Mouse (Mus musculus) kidney, postnatal 4 days (tissue): ENCODE measurements around the gene Grb2.

Experiments
- DNase-seq, 2 experiments: peaks; one replicate each; pipeline ENCODE4 v3.0.0; 2021; ENCODE audit warnings: mixed read lengths in 2 of 2

The Grb2 gene

DNA sequence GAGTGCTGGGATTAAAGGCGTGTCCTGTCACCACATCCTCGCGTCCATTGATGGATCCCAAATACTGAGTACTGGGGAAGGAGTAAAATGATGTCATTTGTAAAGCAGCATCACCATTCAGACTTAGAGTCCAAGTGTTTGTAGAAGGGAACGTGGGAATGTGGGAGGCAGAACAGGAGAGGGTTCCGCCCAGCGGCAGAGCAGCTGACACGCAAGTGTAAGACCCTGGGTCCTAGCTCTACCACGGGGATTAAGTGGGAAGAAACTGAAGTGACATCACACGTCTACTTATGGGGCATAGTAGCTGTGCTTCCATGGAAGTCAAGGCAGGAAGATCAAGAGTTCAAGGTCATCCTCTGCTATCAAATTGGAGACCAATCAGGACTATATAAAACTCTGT is 2.7 kb upstream of the Grb2 start:
- DNase-seq = no peak

DNA sequence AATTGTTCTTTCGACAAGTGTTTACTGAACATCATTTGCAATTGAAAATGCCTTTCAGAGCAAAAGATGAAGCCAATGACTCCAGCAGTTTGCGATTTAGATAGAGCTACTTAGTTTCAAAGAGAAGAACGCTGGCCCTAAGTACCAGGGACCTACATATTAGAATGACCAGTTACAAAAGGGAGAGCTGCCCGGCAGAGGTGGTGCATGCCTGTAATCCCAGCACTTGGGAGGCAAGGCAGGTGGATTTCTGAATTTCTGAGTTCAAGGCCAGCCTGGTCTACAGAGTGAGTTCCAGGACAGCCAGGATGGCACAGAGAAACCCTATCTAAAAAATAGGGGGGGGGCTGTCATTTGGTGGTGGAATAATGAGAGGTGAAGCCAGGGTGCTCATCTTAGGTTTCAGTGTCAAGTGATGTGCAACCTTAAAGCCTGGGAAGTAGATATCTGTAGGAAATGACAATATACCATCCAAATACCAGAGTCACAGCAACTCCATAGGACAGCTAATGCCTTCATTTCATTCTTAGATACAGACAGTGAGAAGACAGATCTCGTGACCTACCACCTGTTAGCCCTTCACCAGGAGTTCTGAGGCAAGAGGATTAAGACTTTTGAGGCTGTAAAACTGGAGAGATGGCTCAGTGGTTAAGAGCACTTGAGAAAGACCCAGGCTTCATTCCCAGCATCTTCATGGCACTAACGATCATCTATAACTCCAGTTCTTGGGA is 1.6 kb upstream of the Grb2 start:
- no peak for DNase-seq

DNA sequence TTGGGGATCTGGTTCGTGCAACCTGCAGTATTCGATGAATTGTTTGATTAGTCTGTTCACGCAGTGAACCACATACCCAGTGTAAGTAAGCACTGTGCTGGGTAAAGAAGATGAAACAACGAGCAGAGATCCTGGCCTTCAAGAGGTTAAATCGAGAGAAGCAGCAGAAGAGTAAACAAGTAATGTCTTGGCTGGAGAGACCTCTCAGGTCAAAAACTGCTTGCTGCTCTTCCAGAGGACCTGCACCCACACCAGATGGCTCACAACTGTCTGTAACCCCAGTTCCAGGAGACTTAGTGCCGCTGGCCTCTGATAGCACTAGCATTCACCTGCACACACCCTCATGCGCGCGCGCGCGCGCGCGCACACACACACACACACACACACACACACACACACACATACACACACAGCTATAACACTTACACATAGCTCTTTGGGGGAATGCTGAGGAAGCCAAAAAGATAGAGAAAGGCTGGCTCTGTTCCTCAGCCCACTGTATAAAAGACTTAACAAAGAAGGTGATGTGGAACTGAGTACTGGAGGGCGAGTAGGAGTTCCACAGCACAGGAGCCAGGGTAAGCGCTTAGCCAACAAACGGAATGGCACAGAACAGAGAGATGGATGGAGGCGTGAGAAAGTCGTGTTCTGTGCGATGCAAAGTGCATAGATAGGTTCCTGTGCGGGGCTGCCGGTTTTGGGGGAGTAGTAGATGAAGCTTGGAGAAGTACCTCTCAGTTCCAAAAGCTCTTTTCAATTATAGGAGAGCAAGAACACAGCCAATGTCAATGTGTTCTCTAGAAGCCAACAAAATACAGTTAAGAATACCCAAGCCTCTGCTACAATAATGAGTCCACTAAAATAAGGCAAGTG is 795 bp upstream of the Grb2 start:
- peak; percentile 44 to 69 for DNase-seq

DNA sequence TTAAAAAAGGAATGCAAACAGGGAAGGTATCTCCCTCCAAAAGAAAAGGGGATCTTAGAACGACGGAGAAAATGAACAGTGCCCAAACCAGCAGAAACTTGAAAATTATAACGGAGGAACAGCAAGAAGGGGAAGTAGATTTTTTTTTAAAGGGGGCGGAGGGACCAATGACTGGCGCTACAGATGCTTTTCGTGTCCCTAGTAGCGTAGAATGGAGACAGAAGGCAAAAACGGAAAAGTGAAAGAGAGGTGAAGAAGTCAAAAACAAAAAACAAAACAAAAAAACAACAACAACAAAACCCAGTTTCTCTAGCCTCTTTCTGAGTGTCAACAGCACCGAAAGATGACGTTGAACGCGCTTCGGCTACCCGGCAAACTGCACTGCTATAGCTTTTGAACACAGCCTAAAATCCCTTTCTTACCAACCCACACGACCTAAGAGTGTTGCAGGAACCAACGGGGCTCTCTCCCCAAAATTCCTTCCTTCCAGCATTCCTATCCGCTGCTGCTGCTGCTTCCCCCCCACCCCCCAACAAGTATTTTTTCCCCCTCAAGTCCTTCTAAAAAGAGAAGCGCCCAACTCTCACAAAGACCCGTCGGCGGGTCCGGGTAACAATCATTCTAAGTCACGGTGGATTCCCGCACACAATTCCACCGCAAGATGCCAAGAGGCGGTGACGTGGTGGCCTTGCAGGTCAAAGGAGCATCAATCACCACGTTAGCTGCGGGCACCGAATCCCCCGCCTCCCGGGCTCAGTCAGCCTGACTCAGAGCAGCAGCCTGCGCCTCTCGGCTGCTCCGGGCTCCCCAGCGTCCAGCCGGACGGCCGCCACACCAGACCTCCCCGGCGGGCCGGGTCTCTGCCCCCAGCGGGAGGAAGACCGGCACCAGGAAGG is 836 bp downstream of the Grb2 start:
- DNase-seq = peak; percentile 55 to 73

DNA sequence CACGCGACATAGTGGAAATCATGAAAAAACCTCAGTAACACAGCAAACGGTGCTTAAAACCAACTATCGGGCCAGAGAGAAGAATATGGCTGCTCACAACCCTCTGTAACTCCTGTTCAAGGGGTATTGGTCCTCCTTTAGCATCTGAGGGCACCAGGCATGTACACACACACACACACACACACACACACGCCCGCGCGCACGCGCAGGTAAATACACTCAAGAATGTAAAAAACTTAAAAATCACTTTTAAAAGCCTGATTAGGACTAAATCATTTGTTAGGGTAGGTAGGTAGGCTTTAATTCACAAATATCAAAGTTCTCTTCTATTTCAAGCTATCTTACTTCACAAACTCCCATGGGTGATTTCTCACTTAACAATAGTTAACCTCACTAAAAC is 1.8 kb downstream of the Grb2 start:
- no peak for DNase-seq

DNA sequence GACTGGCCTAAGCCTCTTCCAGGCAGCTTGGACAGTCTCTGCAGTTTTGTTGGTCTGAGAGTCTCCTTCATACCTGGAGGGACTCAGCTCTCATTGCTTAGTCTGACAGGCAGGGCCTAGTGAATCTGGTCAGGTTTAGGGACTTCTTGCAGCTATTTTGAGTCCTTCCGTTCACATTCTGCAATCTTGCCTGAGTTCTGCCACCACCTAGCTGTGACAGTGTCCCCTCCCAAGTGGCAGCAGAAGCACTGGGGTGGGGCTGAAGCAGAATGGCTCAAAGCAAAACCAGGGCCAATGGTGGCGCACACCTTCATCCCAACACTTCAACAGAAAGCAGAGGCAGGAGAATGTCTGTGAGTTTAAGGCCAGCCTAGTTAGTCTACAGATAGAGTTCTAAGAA is 2.8 kb downstream of the Grb2 start:
- DNase-seq = no peak

DNA sequence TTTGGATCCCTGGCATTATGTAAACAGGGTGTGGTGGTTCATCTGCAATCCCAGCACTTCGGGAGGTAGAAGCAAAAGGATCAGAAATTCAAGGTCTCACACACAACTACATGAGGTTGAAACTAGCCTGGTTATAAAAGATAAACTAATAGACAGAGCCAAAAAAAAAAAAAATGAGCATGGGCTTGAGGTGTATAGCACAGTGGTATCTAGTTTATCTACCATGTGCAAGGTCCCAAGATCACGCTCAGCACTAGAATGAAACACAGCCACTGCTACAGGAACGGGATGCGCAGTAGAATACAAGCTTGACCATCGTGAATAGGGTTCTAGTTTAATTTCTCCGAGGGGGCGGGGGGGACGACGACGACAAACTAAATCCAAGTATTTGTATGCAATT is 3.7 kb downstream of the Grb2 start:
- no peak for DNase-seq

DNA sequence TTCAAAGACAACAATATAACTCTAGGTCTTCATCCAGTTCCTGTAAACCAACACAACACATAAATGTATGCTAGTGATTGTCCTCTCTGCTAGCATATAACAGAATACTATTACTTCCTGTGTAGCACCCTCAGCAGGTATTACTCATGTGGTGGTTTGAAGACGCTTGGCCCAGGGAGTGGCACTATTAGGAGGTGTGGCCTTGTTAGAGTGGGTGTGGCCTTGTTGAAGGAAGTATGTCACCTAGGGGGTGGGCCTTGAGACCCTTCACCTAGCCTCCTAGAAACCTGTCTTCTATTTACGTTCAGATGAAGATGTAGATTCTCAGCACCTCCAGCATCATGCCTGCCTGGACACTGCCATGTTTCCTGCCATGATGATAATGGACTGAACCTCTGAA is 4.9 kb downstream of the Grb2 start:
- no peak for DNase-seq

DNA sequence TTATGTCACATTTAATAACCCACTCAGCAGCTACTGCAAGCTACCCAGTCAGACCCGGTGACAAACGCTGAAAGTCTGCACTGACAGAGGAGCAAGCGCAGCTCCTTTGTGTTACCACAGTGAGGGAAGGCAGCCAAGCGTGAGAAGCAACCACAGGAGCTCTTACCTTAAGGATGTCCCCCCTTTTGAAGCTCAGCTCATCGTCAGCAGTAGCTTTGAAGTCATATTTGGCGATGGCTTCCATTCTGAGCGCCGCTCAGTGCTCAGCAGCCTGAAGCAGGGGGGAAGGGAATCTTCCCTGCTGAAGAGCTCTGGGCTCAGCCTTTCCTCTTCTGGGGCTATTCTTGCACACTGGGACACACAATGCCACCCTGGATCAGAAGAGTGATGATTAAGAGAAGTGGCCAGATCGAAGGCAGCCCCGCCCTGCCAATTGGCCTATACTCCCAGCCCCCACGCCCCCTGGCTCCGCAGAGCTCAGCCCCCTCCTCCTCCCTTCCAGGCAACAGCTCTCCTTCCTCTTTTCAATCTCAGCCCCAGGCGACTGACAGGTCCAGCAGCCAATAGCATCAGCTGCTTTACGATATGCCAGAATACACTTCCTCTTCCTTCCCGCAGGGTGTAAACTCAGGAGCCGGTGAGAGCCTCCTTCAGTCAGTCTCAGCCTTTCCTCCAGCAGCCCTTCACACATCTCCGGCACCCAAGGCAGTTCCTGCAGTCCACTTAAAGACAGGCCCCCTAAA is 9.2 kb downstream of the Grb2 start:
- peak; percentile 93 to 97 for DNase-seq

DNA sequence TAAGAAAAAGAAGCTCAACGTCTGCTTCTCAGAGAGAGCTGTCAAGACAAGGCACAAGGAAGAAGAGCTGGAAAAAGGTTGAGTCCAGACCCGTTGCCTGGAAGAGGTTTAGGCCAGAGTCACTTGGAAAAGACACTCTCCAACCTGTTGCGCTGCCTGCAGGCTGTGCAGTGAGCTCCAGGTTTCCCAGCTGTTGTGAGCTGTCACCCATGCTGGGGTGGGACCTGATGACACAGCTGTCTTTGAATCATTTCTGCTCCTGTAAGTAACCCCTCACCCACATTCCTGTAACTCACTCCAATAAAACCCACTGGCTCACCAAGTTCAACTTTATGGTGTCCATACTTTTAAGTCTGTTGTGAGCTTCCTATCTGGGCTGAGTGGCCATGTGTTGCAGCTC is 10.7 kb downstream of the Grb2 start:
- DNase-seq = no peak

DNA sequence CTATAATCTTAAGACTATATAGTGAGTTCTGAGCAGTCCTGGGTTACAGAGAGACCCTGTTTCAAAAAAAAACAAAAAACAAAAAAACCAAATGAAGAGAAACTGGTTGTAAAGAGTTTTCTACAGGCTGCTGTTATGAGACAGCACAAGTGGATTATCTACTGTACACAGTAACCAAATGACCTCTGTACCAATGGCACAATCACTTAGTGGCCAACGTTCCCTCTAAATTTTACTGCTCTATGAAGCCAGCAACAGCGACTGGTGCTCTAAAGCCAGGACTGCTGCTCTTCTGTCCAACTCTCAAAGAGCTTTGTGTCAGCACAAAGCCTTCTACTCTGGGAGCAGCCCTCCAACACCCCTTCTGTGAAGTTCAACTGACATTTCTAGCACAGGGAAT is 11.3 kb downstream of the Grb2 start:
- DNase-seq = no peak

DNA sequence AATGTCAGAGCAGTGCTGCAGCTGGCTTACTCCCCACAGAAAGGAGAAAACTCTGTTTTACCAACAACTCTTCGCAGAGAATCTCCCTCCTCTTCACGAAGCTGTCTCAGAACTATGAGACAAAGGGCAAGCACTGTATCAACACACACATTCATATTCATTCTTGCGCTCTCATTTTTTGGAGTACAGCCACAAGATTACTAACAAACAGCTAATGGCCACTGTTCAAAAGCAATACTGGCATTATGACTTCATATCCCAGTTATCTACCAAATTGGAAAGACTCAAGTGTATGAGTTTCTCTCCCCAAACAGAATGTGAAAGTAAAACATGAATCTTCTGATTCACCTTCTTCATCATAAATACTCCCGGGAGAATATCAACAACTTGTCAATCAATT is 11.9 kb downstream of the Grb2 start:
- no peak for DNase-seq

DNA sequence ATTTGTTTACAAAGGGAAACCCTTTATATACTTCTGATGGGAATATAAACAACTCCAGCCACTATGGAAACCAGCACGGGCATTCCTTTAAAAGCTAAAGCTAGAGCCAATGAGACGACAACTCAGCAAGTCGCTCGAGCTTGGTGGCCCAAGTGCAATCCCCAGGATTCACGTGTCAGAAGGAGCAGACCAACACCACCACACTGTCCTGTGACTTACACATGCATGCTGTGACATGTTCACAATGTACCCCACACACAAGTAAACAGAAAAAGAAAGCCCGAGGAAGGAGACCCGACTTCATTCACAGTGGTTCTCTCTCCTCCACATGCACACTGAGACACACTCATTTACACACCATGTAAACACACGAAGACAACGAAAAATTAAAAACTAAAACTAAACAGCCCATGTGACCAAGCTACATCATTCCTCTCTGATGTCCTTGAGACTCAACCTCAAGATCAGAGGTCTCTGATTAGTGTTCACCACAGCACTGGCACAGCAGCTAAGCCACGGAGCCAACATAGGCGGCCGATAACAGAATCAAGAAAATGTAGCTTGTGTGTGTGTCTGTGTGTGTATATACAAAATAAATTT is 14.3 kb downstream of the Grb2 start:
- no peak for DNase-seq

DNA sequence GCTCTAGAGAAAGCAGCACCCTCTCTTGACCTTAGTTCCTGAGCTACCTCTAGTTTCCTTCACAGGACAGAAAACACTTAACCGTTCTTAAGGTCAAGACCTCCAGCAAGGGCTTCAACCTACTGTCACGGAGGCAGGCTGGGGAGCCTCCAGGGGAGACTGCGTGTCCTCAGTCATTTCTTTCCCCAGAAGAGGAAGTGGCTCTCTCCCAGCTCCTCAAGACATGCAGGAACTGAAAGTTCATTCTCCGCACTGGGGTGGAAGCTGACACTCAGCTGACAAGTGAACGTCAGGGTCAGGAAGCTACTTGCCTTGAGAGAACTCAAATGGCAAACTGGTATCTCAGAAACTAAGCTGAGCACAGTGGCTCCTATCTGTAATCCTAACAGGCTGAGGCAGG is 15.6 kb downstream of the Grb2 start:
- DNase-seq = peak in 1 of 2 experiments; percentile 23

DNA sequence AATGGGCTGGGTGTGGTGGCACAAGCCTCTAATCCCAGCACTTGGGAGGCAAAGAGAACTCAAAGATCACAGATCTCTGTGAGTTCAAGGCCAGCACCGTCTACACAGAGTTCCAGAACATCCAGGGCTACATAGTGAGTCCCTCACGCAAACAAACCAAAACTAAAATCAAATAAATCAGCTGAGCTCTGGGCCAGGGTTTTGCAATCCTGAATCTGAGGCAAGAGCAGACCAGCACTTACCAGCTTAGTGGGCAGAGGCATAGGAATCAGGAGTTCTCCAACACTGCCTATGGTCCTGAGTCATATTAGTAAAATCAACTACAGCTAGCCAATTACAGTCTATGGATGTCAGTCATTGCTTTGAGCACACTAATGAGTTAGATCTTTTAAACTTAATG is 16.4 kb downstream of the Grb2 start:
- DNase-seq = no peak

DNA sequence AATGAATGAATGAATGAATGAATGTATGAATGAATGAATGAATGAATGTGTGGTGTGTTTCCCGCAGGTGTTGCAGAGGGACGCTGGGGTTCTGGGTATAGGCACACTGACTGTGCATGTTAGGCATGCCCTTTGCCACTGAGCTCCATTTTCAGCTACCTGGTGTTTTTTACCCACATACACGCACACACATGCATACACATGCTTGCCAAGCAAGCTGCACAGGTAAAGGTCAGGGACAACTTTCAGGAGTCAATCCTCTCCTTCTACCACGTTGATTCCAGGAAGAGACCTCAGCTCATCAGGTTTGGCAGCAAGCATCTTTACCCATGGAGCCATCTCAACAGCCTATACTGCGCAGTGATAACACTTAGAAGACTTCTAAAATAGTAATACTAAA is 16.9 kb downstream of the Grb2 start:
- DNase-seq = no peak

DNA sequence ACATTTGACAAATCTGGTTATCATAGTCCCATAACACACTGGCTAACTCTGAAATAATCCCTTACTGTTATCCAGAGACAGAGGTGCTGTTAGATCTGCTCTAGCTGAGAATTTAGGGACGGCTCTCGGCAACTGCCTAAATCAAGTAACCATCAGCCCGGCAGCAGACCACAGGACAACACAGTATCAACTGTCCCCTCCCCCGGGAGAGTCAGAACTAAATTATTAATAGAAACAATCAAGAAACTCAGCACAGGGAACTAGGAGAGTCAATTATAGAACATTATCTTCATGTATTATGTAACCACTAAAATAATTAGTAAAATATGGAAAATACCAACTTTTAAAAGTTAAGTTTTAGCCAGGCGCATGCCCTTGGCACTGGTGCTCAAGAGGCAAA is 17.4 kb downstream of the Grb2 start:
- no peak for DNase-seq

DNA sequence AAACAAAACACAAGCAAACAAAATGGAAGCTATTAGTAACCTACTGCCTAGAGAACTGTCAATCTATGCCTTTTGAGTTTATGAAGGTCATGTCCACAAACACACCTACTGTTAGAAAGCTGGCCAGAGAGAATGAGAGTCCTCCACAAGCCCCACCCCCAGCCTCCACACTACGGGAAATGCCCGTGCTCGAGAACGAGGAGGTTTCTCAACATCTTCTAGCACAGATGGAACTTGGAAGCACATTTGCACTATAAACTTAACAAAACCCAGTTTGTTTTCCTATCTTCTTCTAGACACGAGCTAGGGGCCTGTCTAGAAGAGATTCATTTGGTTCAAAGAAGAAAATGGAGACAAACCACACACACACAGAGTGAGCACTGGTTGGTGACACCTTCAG is 18.0 kb downstream of the Grb2 start:
- DNase-seq = no peak

DNA sequence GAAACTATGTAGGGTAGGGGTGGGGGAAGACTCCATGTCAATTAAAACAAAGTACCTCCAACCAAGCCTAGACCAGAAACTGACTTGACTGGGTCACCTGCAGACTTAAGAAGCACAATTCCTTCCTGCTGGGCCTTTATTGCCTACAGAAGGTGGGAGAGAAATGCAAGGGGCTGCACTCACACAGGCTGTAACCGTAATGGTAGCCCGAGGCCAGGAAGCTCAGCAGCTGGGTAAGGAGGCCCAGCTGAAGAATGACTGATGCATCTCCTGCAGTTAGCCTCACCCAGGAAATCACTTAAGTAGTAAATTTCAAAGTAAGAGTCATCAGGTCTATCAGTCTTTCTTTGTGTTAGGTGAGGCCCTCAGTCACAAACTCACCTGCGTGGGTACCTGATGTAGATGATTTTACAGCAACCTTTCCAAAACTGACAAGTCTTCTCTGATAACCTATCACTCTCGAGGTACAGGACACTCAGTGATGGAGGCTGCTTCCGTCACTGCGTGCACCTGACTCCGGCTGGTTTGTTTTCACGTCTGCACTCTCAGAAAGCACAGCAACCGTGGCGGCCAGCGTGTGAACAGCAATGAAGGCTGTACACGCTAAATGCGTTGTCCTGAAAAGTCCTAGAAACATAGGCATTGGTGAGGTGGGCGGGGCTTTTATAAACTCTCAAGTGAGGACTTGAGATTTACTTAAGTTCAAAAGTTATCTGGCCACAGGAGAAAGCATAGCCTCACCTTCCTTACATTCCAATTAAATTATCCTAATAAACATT is 19.1 kb downstream of the Grb2 start:
- DNase-seq = no peak

DNA sequence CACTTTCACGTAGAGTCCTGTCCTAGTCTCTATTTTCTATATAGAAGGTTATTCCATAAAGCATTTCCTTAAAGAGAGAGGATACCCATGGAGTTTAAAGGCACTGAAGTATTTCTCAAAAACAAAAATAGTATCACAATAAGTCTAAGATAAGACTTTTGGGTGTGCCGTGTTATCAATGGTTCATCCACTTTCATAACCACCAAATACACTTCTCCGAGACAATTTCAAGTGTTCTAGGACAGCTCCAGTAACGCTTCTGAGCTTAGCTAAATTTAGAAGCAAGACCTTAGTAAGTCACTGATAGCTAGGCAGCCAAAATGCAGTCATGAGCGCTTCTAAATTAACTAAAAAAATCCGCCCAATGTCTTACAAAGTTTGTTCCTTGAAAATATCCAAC is 22.0 kb downstream of the Grb2 start:
- no peak for DNase-seq

DNA sequence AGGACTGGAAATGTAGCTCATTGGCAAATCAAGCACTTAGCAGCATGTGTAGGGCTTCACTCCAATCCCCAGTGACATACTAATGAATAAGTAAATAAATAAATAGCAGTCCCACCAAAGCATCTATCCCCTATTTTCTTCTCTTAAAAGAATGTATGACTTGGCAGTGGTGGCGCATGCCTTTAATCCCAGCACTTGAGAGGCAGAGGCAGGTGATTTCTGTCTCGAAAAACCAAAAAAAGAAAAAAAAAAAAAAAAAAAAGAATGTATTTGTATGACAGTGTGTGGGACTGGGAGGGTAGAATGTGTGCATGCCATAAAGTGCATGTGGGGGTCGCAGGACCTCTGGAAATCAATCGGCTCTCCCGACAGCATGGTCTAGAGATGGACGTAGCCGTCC is 22.4 kb downstream of the Grb2 start:
- DNase-seq = no peak
